Mouse (Mus musculus) lung, adult 2 months (tissue): ENCODE measurements around the gene Cdk12.

Source experiments
- CTCF ChIP-seq: fragments of 200-500 bp; IDR thresholded peaks from 2 replicates; pipeline ENCODE4 v1.5.1; 2011; ENCODE audit warnings: mild to moderate bottlenecking, low read length, control low read depth; ENCODE audit not compliant: insufficient read depth
- POLR2A ChIP-seq: fragments of 200-500 bp; IDR thresholded peaks from 2 replicates; pipeline ENCODE4 v1.6.1; 2011; ENCODE audit warnings: low read depth, mild to moderate bottlenecking, control low read depth, low read length, borderline replicate concordance; ENCODE audit errors: extremely low read depth

DNA sequence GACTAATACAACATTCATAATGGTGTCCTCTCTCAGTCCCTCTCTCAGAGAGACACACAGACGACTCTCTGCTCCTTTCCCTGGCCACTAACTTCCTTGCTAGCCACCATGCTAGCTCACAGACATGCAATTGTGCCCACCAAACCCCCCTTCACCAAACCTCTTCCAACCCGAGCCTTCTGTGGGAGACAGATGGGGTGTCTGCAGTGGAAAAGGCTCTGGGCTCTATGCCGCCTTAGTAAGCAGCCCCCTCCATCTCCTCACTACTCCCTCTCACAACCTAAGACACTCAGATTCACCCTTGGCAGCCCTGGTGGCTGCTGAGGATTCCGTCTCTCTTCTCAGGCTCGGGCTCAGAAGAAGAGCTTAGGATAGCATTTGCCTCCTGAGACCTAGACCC is 84.7 kb downstream of the Cdk12 start:
- TF ChIP-seq CTCF (no peak), POLR2A (no peak)
